Mouse (Mus musculus) stomach, embryonic 15.5 days (tissue): ENCODE data around the gene Cog1. TPM values are rescaled to one million over a fixed set of nuclear protein-coding genes. Genes with fewer than 3 reads are reported as not detected.

Source experiments
- ATAC-seq: fragments of 200-750 bp; cut with Nextera tagmentation; 2 replicates; pipeline ENCODE4 v1.8.0; 2017; ENCODE audit warnings: low read depth, moderate number of reproducible peaks, moderate TSS enrichment; ENCODE audit not compliant: insufficient read depth, low FRiP score
- H3K27ac ChIP-seq: fragments of 300-500 bp; sonication (generic); 2 replicates; pipeline ENCODE4 v1.5.1; 2015; ENCODE audit warnings: mild to moderate bottlenecking, inconsistent platforms
- H3K27me3 ChIP-seq: fragments of 300-500 bp; sonication (generic); replicated peaks from 2 replicates; pipeline ENCODE4 v1.6.1; 2015; ENCODE audit warnings: inconsistent platforms
- H3K36me3 ChIP-seq: fragments of 300-500 bp; sonication (generic); 2 replicates; pipeline ENCODE4 v1.6.1; 2015; ENCODE audit warnings: inconsistent platforms
- H3K4me1 ChIP-seq: fragments of 300-500 bp; sonication (generic); 2 replicates; pipeline ENCODE4 v1.6.1; 2015; ENCODE audit warnings: inconsistent platforms
- H3K4me2 ChIP-seq: fragments of 300-500 bp; sonication (generic); 2 replicates; pipeline ENCODE4 v1.6.1; 2015; ENCODE audit warnings: mild to moderate bottlenecking, inconsistent platforms
- H3K4me3 ChIP-seq: fragments of 300-500 bp; sonication (generic); replicated peaks from 2 replicates; pipeline ENCODE4 v1.5.1; 2015; ENCODE audit warnings: inconsistent platforms
- H3K9ac ChIP-seq: fragments of 300-500 bp; sonication (generic); 2 replicates; pipeline ENCODE4 v1.6.1; 2015; ENCODE audit warnings: inconsistent platforms
- H3K9me3 ChIP-seq: fragments of 300-500 bp; sonication (generic); 2 replicates; pipeline ENCODE4 v1.6.1; 2016; ENCODE audit warnings: inconsistent platforms
- WGBS: fragments of 180-500 bp; shearing (Covaris S2); methylation state at CpG from one replicate; pipeline ENCODE4 v1.1.7; 2015; 5-methylcytosine and 5-hydroxymethylcytosine counted together
- polyA plus RNA-seq: library from polyadenylated mRNA; unstranded; fragments of >200 nt; fragmentation: Nextera tagmentation; extraction: Ambion mirVana; gene quantifications from 2 replicates; pipeline ENCODE4 v1.2.1, GENCODE M21; 2015

Cog1 gene
- 23.1 and 25.3 TPM in 2 replicates for polyA plus RNA-seq

DNA sequence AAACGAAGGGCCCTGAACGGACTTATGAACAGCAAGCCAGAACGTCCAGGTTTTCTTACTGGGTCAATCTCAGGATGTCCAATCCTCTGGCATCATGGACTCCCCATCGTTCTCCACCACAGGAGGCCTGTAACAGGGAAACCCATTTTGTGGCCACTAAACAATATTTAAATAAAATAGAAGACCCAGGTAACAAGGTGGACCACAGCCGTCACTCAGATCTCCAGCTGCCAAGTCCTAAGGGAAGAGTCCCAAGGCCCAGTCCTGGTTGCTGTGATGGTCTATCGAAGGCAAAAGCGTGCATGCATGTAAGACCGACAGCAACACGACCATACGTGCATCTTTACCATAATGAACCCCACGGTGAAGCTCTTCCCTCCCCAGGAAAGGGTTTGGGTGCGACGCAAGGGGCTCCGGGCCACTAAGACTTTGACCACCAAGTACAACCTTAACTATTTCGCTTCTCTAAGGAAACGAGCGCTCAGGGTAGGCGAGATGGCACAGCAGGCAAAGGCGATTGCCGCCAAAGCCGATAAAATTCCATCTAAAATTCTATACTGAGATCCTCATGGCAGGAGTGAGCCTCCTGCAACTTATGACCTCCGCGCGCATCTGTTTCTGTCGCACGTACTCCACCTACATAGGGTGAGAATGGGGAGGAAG, at the start of gene Cog1:
Cog1 (plus strand) TSS at position 480 of the 663 bp plus-strand sequence.
- Histone ChIP-seq H3K4me2 (peak within 1 kb of the TSS; percentile 75), H3K36me3 (peaks cover 13% of the 10 kb centered on the region), H3K27ac (peak within 1 kb of the TSS; percentile 87), H3K4me1 (peaks cover 17% of the 10 kb centered on the region), H3K4me3 (peak within 1 kb of the TSS; percentile 97), H3K9ac (peak within 1 kb of the TSS; percentile 90), H3K27me3 (no peaks in the 10 kb centered on the region), H3K9me3 (no peaks in the 10 kb centered on the region)
- 42% methylated on average over 26 of the region's 26 CpGs for WGBS
- ATAC-seq: no peak

- 72% methylated on average over 18 of the region's 18 CpGs for WGBS
- H3K9ac ChIP-seq: no peak overlapping the region
- H3K4me3 ChIP-seq: no peak overlapping the region
- no peaks in the 10 kb centered on the region for H3K27me3 ChIP-seq
- no peak overlapping the region for H3K27ac ChIP-seq
- H3K9me3 ChIP-seq: 0 out of 2 replicates have a peak, but pooled peaks cover under 1% of the 10 kb centered on the region
- H3K4me2 ChIP-seq: no peak overlapping the region
- no peaks in the 10 kb centered on the region for H3K36me3 ChIP-seq
- ATAC-seq: no peak
- H3K4me1 ChIP-seq: no peaks in the 10 kb centered on the region
Measured at GRCm38 (mm10) chr11:113600526-113601245, 48.3 kb upstream of the Cog1 start.

DNA sequence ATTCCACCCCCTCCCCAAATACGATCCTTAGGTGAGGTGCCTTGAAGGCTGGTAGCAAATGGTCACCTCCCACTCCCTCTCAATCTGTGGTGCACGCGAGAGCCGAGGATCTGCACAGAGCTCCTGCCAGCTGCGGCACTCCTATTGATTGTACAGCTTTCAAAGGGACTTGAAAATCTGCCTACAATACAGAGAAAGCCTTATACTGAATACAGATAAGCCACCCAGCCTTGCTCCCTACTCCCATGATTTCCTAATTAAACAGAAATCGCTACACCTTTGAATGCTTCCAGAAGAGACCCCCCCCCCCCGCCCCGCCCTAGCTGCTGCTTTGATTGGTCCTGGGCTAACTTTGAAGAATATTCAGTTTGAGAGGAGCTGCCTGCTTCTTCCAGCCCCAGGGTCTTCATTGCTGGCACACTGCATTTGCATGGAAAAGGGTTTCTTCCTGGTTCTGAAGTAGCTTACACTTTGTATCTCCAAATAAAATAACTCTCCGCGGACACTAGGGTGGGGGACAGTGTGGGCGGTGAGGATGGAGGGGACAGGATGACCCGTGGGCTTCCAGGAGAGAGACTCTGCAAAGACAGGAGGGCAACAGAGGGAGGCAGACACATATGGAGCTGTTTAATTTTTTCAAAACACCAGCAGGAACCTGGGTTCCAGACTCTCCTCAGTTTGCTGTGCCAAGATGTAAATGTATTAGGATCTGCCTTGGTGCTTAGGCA, 47.2 kb upstream of the Cog1 start:
- no peaks in the 10 kb centered on the region for H3K27me3 ChIP-seq

DNA sequence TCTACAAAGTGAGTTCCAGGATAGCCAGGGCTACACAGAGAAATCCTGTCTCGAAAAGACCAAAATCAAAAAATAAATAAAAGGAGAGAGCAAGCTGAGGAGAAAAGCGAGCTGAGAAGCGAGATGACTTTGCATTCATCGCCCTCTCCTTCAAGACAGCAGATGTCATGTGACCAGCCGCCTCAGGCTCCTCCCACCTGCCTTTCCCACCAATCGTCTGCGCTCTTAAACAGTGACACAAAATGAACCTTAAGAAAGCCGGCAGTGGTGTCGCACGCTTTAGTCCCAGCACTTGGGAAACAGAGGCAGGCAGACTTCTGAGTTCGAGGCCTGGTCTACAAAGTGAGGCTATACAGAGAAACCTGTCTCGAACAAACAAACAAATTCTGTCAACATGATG, 41.4 kb upstream of the Cog1 start:
- WGBS: 94% methylated on average over 12 of the region's 12 CpGs
- no peaks in the 10 kb centered on the region for H3K27me3 ChIP-seq

More for the DNA sequence above, 47.2 kb upstream of the Cog1 start:
- peak; percentile 71; the same call in 1 of the 2 replicates for ATAC-seq
- Histone ChIP-seq H3K36me3 (no peaks in the 10 kb centered on the region), H3K9me3 (0 out of 2 replicates have a peak, but pooled peaks cover 6% of the 10 kb centered on the region), H3K4me3 (no peak overlapping the region), H3K4me2 (no peak overlapping the region), H3K27ac (no peak overlapping the region), H3K9ac (no peak overlapping the region), H3K4me1 (no peaks in the 10 kb centered on the region)
- 51% methylated on average over 12 of the region's 12 CpGs for WGBS

DNA sequence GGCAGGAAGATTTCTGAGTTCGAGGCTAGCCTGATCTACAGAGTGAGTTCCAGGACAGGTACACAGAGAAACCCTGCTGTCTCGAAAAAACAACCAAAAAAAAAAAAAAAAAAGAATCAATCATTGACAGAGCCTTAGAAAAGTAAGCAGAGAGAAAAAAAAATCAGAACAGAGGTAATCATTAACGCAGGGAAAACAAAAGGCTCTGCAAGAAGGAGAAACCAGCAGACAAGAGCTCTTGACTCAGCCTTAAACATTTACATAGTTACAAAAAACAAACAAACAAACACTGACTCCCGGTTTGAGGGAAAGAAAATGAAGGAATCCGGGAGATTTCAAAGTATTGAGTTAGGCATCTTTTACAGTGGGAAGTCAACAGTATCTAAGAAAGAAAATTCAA, 39.4 kb upstream of the Cog1 start:
- Histone ChIP-seq H3K4me3 (no peak overlapping the region), H3K4me1 (peaks cover 11% of the 10 kb centered on the region; the same call in 1 of the 2 replicates), H3K4me2 (no peak overlapping the region), H3K9me3 (0 out of 2 replicates have a peak, but pooled peaks cover 6% of the 10 kb centered on the region), H3K36me3 (no peaks in the 10 kb centered on the region), H3K27ac (no peak overlapping the region), H3K9ac (no peak overlapping the region), H3K27me3 (0 out of 2 replicates have a peak, but pooled peaks cover 5% of the 10 kb centered on the region)
- WGBS: 58% methylated on average over 5 of the region's 5 CpGs
- no peak; the same call in 1 of the 2 replicates for ATAC-seq

More for the DNA sequence above, 41.4 kb upstream of the Cog1 start:
- Histone ChIP-seq H3K9me3 (0 out of 2 replicates have a peak, but pooled peaks cover 6% of the 10 kb centered on the region), H3K4me2 (no peak overlapping the region), H3K4me1 (peaks cover 11% of the 10 kb centered on the region; the same call in 1 of the 2 replicates), H3K27ac (no peak overlapping the region), H3K9ac (no peak overlapping the region), H3K4me3 (no peak overlapping the region), H3K36me3 (no peaks in the 10 kb centered on the region)
- ATAC-seq: no peak

DNA sequence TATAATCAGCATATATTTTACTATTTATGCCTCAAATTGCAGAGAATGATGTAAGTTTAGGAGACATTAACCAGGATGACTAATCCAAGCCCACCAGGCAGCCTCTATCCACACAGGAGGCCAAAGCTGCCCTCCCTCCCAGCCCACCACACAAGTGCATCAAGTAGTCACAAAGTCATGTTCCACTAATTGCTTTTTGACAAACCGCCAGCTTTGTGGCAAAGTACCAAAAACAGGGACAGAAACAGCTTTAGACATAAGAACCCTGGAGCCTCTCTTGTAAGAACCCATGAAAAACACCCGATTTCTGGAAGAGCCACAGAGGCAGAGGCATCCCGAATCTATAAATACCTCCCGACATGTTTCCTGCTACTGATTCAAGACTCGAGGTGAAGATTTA, 38.7 kb upstream of the Cog1 start:
- peaks cover 5% of the 10 kb centered on the region; the same call in 1 of the 2 replicates for H3K27me3 ChIP-seq
- no peak overlapping the region for H3K4me2 ChIP-seq
- H3K4me3 ChIP-seq: no peak overlapping the region
- no peak for ATAC-seq
- 49% methylated on average over 5 of the region's 5 CpGs for WGBS
- H3K9me3 ChIP-seq: 0 out of 2 replicates have a peak, but pooled peaks cover 6% of the 10 kb centered on the region
- no peaks in the 10 kb centered on the region for H3K36me3 ChIP-seq
- no peak overlapping the region for H3K9ac ChIP-seq
- H3K4me1 ChIP-seq: peaks cover 11% of the 10 kb centered on the region; the same call in 1 of the 2 replicates
- H3K27ac ChIP-seq: no peak overlapping the region

DNA sequence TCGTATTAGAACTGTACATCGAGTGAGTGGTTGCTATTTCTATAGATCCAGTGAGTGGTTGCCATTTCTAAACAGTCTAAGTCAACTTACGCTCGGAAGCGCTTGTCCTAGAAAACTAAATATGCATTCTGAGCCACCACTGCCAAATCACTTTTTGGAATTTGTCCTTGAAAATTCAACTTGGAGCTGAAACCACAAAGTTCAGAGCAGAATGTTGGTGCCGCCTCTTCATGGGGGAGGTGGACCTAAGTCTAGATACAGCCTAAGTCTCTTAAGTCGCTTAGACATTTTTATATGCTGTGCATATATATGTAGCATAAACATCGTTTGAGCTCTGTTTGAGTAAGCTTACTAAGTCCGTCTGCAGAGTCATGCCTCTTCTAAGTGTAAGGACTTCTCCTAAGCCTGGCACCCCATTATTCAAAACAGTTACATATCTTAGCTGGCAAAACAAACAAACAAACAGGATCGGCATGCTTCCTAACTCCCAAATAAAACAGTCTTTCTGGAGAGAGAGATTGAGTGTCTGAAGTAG, 37.8 kb upstream of the Cog1 start:
- Histone ChIP-seq H3K9me3 (0 out of 2 replicates have a peak, but pooled peaks cover under 1% of the 10 kb centered on the region), H3K9ac (no peak overlapping the region), H3K4me1 (peaks cover 11% of the 10 kb centered on the region; the same call in 1 of the 2 replicates), H3K27ac (no peak overlapping the region), H3K4me3 (no peak overlapping the region), H3K4me2 (0 out of 2 replicates have a peak overlapping the region, but pooled peaks have one; percentile 36), H3K36me3 (no peaks in the 10 kb centered on the region), H3K27me3 (peaks cover 11% of the 10 kb centered on the region; the same call in 1 of the 2 replicates)
- no peak for ATAC-seq
- WGBS: 61% methylated on average over 10 of the region's 10 CpGs

GRCm38 (mm10) chr11:113611664-113612611, 37.0 kb upstream of the Cog1 start:
- H3K27ac ChIP-seq: peak overlapping the region; percentile 23
- no peak for ATAC-seq
- H3K4me1 ChIP-seq: peaks cover 11% of the 10 kb centered on the region; the same call in 1 of the 2 replicates
- no peaks in the 10 kb centered on the region for H3K9me3 ChIP-seq
- 23% methylated on average over 24 of the region's 24 CpGs for WGBS
- peak overlapping the region; percentile 36; the same call in 1 of the 2 replicates for H3K4me2 ChIP-seq
- H3K27me3 ChIP-seq: peaks cover 11% of the 10 kb centered on the region; the same call in 1 of the 2 replicates
- H3K36me3 ChIP-seq: no peaks in the 10 kb centered on the region
- no peak overlapping the region for H3K9ac ChIP-seq
- no peak overlapping the region for H3K4me3 ChIP-seq

- Histone ChIP-seq H3K4me3 (no peak overlapping the region), H3K9me3 (no peaks in the 10 kb centered on the region), H3K36me3 (no peaks in the 10 kb centered on the region), H3K27me3 (peaks cover 21% of the 10 kb centered on the region), H3K4me1 (peaks cover 32% of the 10 kb centered on the region; the same call in 1 of the 2 replicates), H3K4me2 (no peak overlapping the region), H3K9ac (no peak overlapping the region), H3K27ac (no peak overlapping the region)
- 86% methylated on average over 6 of the region's 6 CpGs for WGBS
- no peak for ATAC-seq
Measured at GRCm38 (mm10) chr11:113614476-113614875, 34.5 kb upstream of the Cog1 start.

DNA sequence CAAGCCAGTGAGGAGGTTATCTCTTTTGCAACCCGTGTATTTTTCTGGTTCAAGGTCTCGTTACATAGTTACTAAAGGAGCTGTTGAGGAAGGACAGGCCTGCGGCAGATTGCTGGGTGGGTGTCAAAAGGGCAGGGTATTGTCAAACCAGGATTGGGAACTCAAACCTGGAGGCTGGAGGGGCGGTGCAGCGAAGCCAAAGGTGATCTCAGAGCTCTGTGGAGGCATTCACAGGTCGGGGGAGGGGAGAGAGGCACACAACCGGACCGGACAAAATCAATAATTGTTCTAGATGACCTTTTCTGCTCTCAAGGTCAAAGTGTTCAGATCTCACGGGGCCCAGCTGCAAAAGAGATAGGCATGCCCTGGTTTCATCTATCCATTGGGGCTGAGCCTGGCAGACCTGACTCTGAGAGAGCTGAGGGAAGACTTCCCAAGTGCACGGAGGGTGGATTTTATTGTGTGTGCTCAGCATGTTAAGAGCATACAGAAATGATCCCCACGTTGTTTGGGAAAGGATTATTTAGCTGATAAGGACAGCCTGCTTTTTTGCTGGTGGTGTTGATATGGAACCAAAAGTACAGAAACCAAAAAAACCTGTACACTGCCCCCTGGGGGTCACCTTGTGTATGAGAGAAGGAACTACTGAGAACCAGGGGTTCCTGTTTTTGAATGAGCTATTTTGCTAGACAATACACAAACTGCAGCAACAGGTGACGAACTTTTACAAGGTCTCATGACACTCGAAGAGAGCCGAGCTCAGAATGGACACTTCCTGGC, 31.6 kb upstream of the Cog1 start:
- no peaks in the 10 kb centered on the region for H3K36me3 ChIP-seq
- H3K4me2 ChIP-seq: 0 out of 2 replicates have a peak overlapping the region, but pooled peaks have one; percentile 82
- H3K9me3 ChIP-seq: no peaks in the 10 kb centered on the region
- 37% methylated on average over 14 of the region's 14 CpGs for WGBS
- ATAC-seq: peak; percentile 41; the same call in 1 of the 2 replicates
- H3K27ac ChIP-seq: no peak overlapping the region
- H3K27me3 ChIP-seq: peaks cover 38% of the 10 kb centered on the region
- no peak overlapping the region for H3K4me3 ChIP-seq
- H3K4me1 ChIP-seq: peaks cover 25% of the 10 kb centered on the region; the same call in 1 of the 2 replicates
- no peak overlapping the region for H3K9ac ChIP-seq
